Mouse (Mus musculus) embryonic fibroblast, embryonic 13.5 days (primary cell): ENCODE measurements at regions not wholly inside any gene's neighbourhood (a gene's known extent, or its start where the extent isn't known, plus 50 kb on each side); places are given as distances from the start of the nearest gene placed in this dataset.

ENCODE experiments used
- H3K27ac ChIP-seq: 2 replicates; pipeline ENCODE4 v1.5.1; 2012; ENCODE audit warnings: low read length, control low read depth, inconsistent platforms; ENCODE audit not compliant: insufficient read depth
- H3K4me1 ChIP-seq: 2 replicates; pipeline ENCODE4 v1.6.1; 2011; ENCODE audit warnings: low read length; ENCODE audit not compliant: control insufficient read depth, insufficient read depth
- H3K4me3 ChIP-seq: 2 replicates; pipeline ENCODE4 v1.5.1; 2011; ENCODE audit warnings: mild to moderate bottlenecking, control low read depth, low read length; ENCODE audit not compliant: insufficient read depth
- CTCF ChIP-seq: IDR thresholded peaks from 2 replicates; pipeline ENCODE4 v1.5.1; 2011; ENCODE audit warnings: mild to moderate bottlenecking, control low read depth, low read length, moderate library complexity, borderline replicate concordance; ENCODE audit not compliant: insufficient read depth
- POLR2A ChIP-seq: IDR thresholded peaks from 2 replicates; pipeline ENCODE4 v1.6.1; 2011; ENCODE audit warnings: low read depth, mild to moderate bottlenecking, control low read depth, low read length, moderate library complexity

DNA sequence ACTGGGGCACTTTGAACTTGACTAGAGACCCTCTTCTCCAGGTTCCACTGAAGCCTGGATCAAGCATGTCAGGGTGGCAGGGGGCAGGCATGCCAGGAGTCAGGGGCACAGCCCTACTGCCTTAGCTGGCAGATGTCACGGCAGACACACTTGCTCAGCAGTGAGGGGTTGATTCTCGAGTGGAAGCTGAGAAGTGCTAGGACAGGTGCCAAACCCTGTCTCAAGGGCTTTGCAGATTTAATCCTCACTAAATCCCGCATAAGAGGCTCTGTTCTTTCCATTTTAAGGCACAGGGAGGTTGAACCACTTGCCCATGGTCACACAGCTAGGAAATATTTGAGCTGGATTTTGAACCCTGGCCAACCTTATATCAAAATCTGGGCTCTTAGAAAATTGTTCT, 223.5 kb upstream of the Mvb12b start:
- no peak overlapping the region for H3K27ac ChIP-seq
- no peak for TF ChIP-seq CTCF
- TF ChIP-seq POLR2A, result no peak
- no peak overlapping the region for H3K4me3 ChIP-seq
- H3K4me1 ChIP-seq, result no peaks in the 10 kb centered on the region

DNA sequence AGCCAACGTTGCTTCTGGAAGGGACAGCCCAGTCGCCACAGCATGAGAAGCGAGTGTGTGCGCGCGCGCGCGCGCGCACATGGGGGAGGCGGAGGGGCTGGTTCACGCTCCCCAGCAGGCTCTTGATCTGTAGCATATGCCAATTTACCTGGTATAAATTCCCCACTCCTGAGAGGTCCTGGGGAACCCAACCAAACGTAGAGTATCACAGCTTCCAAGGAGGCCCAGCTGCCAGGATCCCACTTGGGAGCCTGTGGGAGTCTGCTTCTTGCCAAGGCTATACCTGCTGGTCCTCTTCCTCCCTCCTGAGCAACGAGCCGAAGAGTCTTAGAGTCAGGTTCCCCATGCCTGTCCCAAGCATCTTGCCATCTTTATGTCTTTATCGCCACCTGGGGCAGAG, 222.8 kb upstream of the Mvb12b start:
- Histone ChIP-seq H3K27ac (no peak overlapping the region), H3K4me1 (no peaks in the 10 kb centered on the region), H3K4me3 (no peak overlapping the region)
- TF ChIP-seq CTCF (no peak), POLR2A (no peak)

DNA sequence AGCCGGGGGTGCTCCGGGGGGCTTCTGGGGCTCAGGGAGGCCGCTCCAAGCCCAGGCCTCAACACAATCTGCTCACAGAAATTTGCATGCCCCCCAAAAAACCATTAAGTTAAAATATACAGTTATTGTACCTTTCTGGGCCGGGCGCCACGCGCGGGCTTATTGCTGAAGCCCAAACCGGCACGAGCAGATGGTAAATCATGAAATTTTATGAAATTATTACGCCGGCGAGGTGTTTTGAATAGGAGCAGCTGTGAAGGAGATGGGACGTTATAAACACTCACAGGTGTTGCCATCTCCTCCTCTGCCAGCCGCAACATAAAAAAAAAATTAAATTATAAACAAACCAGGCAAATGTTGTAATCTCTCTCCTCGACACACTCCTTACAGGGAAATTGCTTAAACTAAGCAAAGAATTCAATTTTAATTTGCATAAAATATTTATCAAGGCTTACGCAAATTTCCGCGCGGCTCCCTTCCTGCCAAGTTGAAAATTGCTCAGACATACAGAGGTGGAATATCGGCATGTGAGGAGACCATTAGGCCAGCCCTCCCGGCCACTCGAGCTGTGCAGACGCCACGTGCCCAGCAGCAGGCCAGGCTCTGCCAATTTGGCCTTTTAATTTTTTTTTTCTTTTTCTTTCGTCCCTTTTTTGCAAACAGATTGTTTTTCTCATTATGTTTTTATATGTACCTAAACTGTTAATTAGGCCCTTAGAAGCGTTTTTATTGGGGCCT, 220.0 kb upstream of the Mvb12b start:
- H3K4me3 ChIP-seq, result no peak overlapping the region
- no peak overlapping the region for H3K27ac ChIP-seq
- H3K4me1 ChIP-seq, result no peaks in the 10 kb centered on the region
- TF ChIP-seq CTCF (no peak), POLR2A (no peak)

DNA sequence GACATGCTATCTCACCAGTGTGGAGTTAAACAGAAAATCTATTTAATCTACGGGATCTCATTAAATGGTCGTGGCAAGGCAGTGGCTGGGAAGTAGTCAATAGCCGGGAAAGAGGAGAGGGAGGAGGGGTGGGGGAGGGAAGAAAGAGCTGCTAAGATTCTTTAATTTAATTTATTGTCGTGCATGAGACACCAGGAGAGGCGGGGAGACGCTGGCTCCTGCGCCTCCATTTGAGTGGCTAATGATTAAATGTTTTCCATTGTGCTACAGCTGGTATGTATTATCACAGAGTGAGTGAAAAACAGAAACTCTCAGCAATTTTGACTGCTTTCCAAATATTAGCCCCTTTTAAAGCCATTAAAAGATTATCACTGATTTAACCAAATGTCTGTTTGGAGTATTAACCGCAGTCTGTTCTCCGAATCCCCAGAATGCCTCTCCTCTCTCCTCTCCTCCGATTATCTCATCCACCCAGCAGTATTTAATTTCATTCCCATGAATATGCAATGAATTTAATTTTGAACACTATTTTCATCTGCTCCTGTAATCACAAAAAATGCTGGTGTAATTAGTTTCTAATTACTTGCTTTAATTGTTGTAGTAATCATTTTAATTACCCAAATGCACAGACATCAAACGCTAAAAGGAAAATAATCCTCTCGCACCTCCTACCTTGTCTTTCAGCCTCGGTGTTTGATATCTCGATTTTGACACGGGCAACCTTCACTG, 219.3 kb upstream of the Mvb12b start:
- no peak for TF ChIP-seq POLR2A
- no peak for TF ChIP-seq CTCF
- Histone ChIP-seq H3K4me3 (no peak overlapping the region), H3K27ac (no peak overlapping the region), H3K4me1 (no peaks in the 10 kb centered on the region)

DNA sequence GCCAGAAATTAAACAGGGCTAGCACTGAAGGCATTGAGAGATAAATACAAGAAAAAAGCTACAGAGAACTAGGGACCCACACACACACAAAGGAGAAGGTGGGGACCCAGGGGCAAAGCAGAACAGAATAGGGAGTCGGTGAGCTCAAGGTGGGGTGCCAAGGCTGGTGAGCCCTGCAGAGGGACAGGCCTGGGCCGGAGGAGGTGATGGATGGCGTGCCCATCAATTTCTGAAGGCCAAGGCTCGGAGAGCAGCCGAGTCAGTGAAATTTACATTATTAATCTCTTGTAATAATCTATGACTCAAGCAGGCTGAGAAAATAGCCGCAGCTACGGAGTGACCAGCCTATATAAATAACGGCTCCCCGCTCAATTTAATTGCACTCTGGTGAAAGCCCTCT, 218.5 kb upstream of the Mvb12b start:
- Histone ChIP-seq H3K4me1 (no peaks in the 10 kb centered on the region), H3K27ac (no peak overlapping the region), H3K4me3 (no peak overlapping the region)
- TF ChIP-seq POLR2A, result no peak
- no peak for TF ChIP-seq CTCF

DNA sequence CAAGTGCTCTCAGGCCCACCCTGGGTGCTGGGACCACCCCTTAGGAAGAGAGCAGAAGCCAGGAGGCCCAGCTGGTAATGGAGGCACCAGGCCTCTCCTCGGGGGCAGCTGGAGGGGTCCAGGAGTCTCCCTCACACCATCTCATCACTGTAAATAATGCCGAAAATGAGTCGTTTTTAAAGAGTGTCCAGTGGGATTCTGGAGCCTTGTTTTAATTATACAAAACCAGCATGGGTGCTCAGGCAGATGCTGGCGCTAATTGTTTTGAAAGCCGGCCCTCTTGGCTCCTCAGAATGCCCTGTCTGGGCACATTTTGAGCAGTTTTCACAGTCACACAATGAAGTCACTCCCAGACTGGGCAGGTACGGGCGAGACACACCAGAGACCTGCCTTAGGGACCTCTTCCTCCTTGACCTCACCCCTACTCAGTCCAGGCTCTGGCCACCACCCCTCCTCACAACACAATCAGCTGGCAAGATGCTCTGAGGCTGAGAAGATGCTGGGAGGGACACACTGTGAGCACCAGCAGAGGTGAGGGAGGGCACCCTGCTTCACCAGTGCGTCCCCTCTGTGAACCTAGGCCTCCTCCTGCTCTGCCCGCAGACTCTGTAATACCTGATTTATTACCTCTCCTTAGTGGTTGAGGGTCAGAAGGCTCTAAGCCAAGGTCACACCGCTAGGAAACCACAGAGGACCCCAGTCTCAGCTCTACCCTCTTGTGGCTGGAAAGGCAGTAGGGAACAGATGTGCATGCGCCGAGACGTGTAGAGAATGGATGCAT, 217.7 kb upstream of the Mvb12b start:
- Histone ChIP-seq H3K4me1 (no peaks in the 10 kb centered on the region), H3K4me3 (no peak overlapping the region), H3K27ac (no peak overlapping the region)
- TF ChIP-seq POLR2A (no peak), CTCF (no peak)

DNA sequence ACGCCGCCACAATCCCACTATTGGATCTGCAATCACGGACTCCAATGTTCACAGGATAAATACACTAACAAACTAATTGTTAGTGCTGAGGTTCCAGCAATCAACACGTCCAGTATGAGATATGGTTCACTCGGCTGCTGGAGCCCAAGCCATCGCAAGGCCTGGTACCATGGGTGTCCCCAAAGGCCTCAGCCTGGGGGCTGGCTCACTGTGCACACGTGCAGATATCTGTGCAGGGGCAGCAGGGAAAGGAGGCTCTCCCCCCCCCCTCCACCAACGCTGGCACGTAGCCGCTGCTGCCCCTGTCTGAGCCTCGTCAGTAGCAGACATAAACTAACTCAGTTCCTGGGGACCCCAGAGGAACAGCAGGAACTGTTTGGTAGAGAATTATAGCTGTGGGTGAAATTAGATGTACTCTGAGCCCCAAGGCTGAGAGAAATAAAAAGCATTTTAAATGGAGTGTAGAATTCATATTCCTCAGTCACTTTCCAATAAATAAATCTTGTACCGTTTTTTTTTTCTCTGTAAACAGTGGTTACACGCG, 210.3 kb upstream of the Mvb12b start:
- no peak overlapping the region for H3K27ac ChIP-seq
- no peak for TF ChIP-seq CTCF
- TF ChIP-seq POLR2A, result no peak
- H3K4me1 ChIP-seq, result no peaks in the 10 kb centered on the region
- H3K4me3 ChIP-seq, result no peak overlapping the region

DNA sequence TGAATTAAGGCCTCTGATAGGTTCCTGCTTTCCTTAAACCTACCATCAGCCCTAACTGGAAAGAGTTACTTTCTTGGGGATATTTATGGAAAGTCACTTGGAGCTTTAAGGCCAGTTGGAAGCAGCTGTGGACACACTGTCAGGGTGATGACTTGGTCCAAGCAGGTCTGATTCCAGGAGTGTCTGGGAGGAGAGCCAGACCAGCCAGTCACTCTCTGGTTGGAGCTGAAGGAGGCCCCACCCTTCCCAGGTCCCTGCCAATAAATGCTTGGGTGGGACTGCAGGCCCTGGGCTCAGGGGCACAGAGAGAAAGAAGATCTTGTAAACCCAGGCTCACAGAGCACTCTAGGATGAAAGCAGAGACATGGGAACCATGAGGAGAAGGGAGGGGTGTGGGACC, 208.8 kb upstream of the Mvb12b start:
- TF ChIP-seq POLR2A (no peak), CTCF (no peak)
- H3K4me1 ChIP-seq, result no peaks in the 10 kb centered on the region
- H3K4me3 ChIP-seq, result no peak overlapping the region
- H3K27ac ChIP-seq, result no peak overlapping the region

DNA sequence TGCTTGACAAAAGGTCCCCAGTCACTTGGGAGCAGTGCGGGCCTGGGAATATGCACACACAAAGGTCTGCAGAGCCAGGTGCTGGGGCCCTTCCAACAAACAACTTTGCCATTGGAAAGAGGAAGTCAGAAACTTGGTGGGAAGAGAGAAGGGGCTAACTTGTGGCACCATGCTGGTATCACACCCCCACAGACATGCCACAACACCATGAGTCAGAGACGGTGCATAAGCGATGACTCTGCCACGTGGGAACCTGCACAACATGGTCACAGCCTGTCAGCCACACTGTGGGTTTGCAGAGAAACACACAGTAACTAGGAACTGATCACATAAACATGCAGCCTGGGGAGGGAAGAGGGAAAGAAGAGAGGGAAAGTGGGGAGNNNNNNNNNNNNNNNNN, 201.1 kb upstream of the Mvb12b start:
- Histone ChIP-seq H3K4me3 (no peak overlapping the region), H3K4me1 (no peaks in the 10 kb centered on the region), H3K27ac (no peak overlapping the region)
- TF ChIP-seq CTCF (no peak), POLR2A (no peak)
